Mouse (Mus musculus) embryo, embryonic 10.5 days (tissue): ENCODE measurements around the gene Actn1.

Experiments
- DNase-seq: peaks from one replicate; pipeline ENCODE4 v3.0.0-alpha.2; 2015; ENCODE audit warnings: low spot score

Gene Actn1

GRCm38 (mm10) chr12:80181831-80182230 is 78.3 kb downstream of the Actn1 start:
- DNase-seq: no peak

DNA sequence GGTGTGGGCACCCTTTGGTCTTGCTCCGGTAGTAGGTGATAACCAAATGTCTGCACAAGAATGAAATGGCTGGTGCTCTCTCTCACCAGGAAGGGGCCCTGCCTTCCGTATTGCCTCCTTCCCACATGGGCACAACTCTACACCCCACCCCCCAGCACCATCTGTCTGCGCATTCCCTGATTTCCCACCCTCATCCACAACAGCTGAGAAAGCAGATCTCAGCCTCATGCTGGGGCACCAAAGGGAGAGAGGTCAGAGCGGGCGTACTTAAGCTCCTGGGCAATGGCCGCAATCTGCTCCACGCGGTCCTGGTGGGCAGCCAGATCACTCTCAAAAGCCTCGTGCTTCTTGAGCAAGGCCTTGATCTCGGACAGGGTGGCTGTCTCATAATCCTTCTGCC is 82.1 kb downstream of the Actn1 start:
- no peak for DNase-seq

GRCm38 (mm10) chr12:80168736-80169135 is 91.4 kb downstream of the Actn1 start:
- DNase-seq: no peak

DNA sequence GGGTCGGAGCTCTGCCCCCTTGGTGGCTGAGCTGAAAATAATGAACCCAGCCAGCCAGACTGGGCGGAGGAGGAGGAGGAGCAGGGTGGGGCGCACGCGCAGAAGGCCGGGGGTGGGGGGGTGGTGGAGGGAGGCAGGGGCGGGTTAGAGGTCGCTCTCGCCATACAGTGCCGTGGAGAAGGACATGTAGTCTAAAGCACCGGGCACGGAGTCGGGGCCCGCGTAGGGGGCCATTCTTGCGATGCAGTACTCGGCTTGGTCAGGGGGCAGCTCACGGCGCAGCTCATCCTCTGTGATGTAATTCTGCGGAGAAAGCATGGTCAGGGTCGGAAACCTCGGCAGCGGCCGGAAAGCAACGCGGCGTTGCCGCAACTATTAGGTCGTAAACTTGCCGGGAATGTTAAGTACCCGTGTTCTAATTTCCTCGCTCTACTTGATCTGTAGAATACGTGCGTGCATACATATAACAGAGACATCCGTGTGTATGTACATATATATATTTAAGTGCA is 91.9 kb downstream of the Actn1 start:
- peak; percentile 90 for DNase-seq

GRCm38 (mm10) chr12:80167321-80167720 is 92.8 kb downstream of the Actn1 start:
- DNase-seq: no peak

GRCm38 (mm10) chr12:80166651-80167050 is 93.5 kb downstream of the Actn1 start:
- no peak for DNase-seq

DNA sequence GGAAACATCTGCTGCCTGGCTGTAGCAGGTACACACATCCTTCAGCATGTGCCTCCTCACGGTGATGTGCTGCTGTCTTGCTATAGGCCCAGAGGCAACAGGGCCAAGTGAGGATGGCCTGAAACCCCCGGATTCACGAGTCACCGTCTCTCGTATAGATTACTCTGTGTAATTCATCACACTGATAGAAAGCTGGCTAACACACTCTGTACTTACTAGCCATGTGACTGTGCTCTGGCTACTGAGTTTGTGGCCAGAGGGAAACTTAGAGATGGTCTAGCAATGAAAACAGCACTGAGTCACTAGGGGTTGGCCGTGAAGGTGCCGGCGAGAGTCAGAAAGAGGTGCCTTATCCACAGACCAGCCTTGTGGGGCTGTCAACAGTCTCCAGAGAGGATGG is 95.6 kb downstream of the Actn1 start:
- no peak for DNase-seq

DNA sequence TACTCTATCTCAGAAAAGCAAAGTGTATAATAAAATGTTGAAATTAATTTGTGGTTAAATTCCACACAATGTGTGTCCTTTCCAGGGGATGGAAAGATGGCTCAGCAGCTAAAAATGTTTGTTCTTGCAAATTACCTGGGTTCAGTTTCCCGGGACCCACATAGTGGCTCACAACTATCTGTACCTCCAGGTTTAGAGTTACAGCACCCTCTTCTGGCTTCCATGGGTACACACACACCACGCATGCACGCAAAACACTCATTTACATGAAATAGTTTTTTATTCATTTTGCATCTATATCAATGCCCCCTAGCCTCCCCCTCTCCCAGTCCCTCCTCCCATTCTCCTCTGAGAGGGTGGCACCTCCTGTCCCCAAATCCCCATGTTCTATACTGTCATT is 97.7 kb downstream of the Actn1 start:
- no peak for DNase-seq

- peak; percentile 59 for DNase-seq
Measured at GRCm38 (mm10) chr12:80157675-80158074, 102.5 kb downstream of the Actn1 start.

DNA sequence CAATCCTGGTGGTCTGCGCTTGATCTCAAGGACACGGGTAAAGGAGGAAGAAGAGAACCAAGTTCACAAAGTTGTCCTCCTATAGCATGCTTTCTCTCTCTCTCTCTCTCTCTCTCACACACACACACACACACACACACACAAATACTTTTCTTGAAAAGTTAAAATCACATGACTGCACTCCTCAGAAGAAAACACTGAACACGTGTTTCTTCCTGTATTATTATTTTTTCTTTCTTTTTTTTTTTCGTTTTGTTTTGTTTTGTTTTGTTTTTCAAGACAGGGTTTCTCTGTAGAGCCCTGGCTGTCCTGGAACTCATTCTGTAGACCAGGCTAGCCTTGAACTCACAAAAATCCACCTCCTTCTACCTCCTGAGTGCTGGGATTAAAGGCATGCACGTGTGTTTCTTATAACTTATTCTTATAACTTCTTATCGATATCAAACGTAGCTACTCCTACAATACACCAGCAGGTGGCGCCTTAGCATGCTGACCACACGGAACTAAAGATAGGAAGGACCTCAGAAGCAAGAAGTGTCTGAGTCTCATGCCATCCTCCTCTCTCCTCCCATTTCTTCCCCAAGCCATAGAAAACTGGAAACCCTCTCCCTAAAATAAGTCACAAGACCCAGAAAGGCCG is 106.4 kb downstream of the Actn1 start:
- peak; percentile 82 for DNase-seq

- no peak for DNase-seq
Measured at GRCm38 (mm10) chr12:80153078-80153477, 107.1 kb downstream of the Actn1 start.

DNA sequence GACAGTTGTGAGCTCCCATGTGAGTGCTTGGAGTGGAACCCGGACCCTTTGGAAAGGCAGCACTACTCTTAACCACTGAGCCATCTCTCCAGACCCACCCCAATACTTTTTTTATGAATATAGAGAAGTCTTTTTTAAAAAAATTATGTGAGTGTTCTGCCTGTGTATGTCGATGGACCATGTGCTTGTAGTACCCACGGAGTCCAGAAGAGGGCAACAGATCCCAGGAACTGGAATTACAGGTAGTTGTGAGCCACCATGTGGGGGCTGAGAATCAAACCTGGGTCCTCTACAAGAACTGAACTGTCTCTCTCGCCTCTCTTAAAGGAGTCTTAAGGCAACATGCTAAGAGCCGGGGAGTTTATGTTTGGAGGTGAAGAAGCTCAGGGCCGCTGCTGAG is 108.3 kb downstream of the Actn1 start:
- no peak for DNase-seq

DNA sequence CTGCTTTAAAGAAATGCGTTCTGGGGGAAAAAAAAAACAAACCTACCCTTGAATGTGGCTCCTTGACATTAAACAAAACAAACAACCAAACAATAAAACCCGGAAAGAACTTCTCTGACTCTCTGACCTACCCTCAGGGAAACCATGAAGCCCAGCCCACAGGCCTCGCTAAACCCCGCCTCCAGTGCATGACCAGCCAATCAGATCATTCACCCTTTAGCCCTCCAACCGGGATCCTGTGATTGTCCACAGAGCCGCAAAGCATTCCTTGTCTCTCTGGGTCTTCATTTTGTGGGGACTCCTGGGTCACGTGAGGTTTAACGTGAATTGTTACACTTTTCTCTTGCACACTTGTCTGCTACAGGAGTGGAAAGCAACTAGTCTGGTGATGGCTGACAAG is 109.5 kb downstream of the Actn1 start:
- peak; percentile 82 for DNase-seq

DNA sequence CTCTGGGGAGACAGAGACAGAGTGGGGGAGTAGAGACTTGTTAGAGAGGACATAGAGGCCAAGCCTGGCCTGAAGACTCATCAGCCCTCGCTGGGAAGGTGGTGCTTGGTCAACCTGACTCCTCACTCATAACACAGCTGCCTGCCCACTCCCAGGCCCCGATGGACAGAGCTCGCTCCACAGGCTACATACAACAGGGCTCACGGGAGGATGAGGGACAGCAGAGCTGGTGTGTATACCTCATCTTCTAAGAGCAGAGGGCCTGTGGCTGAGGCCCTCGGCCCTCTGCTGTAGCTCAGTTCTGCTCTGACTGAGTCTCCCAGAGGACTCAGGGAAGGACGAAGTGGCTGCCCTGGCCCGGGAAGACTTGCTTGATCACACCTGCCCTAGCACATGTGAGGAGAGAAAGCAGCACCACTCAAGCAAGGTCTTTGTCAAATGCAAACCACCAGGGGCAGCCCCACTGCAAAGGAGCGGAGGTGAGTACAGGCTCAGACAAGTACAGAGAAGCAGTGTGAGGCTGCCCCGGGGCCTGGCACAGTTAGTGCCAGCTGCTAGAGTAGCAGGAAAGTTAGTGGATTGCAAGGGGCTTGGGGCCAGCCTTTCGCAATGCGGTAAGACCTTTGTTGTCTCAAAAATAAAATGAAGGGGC is 112.5 kb downstream of the Actn1 start:
- no peak for DNase-seq

- DNase-seq: peak; percentile 92
Measured at GRCm38 (mm10) chr12:80146227-80147223, 113.6 kb downstream of the Actn1 start.

GRCm38 (mm10) chr12:80145365-80145764 is 114.8 kb downstream of the Actn1 start:
- DNase-seq: peak; percentile 29

DNA sequence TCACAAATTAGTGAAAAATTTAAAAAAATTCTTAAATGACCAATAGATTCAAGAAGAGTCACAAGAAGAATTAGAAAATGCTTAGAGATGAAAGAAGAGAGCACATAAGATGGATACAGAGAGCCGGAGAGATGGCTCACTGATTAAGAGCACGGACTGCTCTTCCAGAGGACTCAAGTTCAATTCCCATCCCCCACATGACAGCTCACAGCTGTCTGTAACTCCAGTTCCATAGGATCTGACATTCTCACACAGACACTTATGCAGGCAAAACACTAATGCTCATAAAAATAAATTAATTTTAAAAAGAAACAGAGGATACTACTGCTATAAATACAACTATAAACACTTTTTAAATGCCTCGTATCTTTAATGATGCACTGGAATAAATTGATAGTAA is 115.3 kb downstream of the Actn1 start:
- no peak for DNase-seq

DNA sequence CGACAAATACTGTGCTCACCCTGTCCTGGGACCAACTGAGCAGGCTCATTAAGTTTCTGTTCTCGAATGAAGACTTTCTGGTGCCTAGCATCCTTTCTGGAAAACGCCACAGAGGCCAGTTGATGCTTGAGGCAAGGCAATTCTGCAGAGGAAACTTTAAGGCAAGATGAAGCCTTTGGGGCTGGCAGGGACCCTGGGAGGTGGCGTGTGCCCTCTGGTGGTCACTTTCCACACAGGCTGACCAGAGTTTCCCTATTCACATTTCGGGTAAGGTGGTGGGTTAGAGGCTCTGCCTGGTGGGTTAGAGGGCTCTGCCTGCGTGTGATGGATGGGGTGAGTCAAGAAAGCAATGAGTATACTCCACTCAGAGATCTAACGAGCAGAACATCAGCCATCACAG is 118.7 kb downstream of the Actn1 start:
- peak; percentile 88 for DNase-seq

DNA sequence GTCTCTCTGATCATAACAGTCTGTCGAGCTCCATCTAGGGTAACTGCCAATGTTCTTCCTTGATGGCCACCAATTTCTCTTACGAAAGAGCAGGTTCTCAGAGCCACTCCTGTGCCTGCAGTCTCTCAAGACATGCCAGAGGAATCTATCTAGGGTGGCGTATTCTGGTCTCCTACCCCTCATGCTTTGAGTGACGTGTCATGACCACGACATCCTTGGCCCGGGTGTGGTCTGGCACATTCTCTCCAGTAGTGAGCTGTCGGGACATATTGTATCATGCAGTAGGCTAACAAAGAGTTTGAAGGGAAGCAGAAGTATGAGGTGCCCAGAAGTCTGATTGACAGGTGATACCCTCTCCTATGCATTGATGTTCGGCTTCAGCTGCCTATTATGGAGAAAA is 119.2 kb downstream of the Actn1 start:
- no peak for DNase-seq

DNA sequence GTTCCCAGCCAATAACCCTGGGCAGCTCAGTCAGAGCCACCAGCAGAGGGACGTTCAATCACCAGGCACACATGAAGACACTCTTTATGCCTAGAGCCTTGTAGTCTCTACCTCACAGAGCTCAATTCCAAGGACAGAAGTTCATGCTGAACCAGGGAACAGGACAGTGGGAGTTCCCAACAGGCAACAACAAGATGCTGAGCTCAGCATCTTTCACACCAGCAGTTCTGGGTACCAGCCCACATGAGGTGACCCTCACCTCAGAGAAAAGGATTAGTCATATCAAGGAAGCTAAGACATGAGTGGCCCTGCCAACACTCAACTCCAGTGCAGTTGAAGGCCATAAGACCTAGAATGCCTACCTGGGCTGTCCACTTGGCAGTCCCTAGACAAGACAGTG is 122.4 kb downstream of the Actn1 start:
- no peak for DNase-seq

- DNase-seq: no peak
Measured at GRCm38 (mm10) chr12:80137246-80137645, 122.9 kb downstream of the Actn1 start.

DNA sequence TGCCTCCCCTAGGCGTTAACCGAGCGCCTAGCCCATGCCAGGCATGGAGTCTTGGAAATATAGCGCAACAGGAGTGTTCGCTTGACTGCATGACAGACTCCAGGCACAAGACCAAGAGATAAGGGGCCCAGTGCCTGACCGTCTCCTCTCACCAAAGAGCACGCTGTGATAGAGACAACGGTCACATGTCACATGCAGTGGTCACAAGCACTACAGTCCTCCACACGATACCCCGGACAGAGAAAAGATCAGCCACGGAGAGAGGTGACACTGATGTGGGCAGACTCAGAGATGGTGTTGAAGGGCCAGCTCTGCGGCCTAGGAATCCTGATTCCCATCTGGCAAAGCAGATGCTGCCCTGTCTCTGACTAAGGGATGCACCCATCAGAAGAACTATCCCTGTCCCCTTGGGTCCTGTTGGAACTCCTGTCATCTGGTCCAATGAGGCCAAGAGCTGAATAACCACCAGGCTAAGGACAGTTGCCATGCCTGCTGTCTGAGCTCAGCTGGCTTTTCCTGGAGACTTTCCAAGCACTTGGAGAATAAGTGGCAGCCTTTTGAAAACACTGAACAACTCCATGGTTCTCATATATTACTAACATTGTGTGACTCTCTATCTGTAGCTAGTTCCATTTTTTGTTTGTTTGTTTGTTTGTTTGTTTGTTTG is 123.8 kb downstream of the Actn1 start:
- no peak for DNase-seq
